Mouse (Mus musculus) thymus, adult 18-20 months (tissue): ENCODE results near the gene Aldh1a1.

Source experiments
- DNase-seq, 2 experiments: peaks; one replicate each; pipeline ENCODE4 v3.0.0; 2022; ENCODE audit warnings: mixed read lengths in 2 of 2

Gene Aldh1a1

DNA sequence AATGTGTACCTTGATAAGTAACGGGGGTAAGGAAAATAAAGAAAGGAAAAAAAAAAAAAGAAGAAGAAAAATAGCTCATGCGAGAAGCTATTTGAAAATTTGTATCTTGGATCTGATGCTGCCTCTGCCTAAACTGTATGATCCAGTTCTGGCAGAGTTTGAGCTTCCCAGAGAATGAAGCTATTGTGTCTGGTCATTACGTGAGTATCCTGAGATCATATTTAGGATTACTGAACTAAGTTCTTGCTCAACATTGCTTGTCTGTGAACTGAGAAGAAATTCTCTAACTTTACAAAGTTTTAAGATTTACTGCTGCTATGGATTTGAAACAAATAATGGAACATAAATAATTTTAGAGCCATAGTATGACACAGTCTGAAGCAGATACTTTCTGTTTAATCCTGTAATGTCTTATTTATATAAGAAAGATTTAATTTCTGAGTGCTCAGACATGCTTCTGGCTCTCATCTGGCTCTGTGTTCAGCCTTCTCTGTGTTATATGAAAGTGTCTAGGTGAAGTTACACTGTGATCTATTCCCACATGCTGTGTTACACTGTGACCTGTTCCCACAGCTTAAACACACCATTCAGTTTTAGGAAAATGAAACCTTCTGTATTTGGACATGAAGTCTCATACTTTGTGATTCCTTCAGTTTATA, 185.3 kb downstream of the Aldh1a1 start:
- DNase-seq, result no peak
